Mouse (Mus musculus) E14TG2a.4 (cell line): ENCODE data around the gene BC048562.

ENCODE experiments used
- CTCF ChIP-seq: conservative IDR thresholded peaks from 2 replicates; pipeline ENCODE4 v1.5.1; 2014; ENCODE audit warnings: low read length
- NANOG ChIP-seq: IDR thresholded peaks from 2 replicates; pipeline ENCODE4 v1.6.1; 2014; ENCODE audit warnings: borderline replicate concordance, low read length, mixed read lengths
- POU5F1 ChIP-seq: IDR thresholded peaks from 2 replicates; pipeline ENCODE4 v1.6.1; 2014; ENCODE audit warnings: low read length, borderline replicate concordance

- TF ChIP-seq CTCF (no peak), POU5F1 (no peak), NANOG (no peak)
Measured at GRCm38 (mm10) chr9:108489215-108489614, 52.9 kb downstream of the BC048562 start.
